Mouse (Mus musculus) limb, embryonic 10.5 days (tissue): ENCODE data around the gene Sprr4. TPM values are rescaled to one million over a fixed set of nuclear protein-coding genes. Genes with fewer than 3 reads are reported as not detected.
"Not testable (repeated sequence)": the region's sequence is repeated elsewhere in the genome, so short reads cannot be mapped to it uniquely, and the experiment has no call there.

Experiments
- DNase-seq: peaks from one replicate; pipeline ENCODE4 v3.0.0-alpha.2; 2017; ENCODE audit warnings: low spot score
- H3K27ac ChIP-seq: fragments of 300-500 bp; sonication (generic); 2 replicates; pipeline ENCODE4 v1.5.1; 2016; ENCODE audit warnings: mild to moderate bottlenecking
- H3K27me3 ChIP-seq: fragments of 300-500 bp; sonication (generic); 2 replicates; pipeline ENCODE4 v1.6.1; 2016; ENCODE audit warnings: low read depth, mild to moderate bottlenecking; ENCODE audit not compliant: poor library complexity, severe bottlenecking
- H3K36me3 ChIP-seq: fragments of 300-500 bp; sonication (generic); 2 replicates; pipeline ENCODE4 v1.6.1; 2016; ENCODE audit warnings: mild to moderate bottlenecking, moderate library complexity
- H3K4me1 ChIP-seq: fragments of 300-500 bp; sonication (generic); 2 replicates; pipeline ENCODE4 v1.6.1; 2016
- H3K4me3 ChIP-seq: fragments of 300-500 bp; sonication (generic); 2 replicates; pipeline ENCODE4 v1.5.1; 2016; ENCODE audit warnings: mild to moderate bottlenecking, moderate library complexity
- H3K9me3 ChIP-seq: fragments of 300-500 bp; sonication (generic); replicated peaks from 2 replicates; pipeline ENCODE4 v1.6.1; 2016; ENCODE audit warnings: mild to moderate bottlenecking
- WGBS: fragments of 180-500 bp; shearing (Covaris S2); methylation state at CpG from one replicate; pipeline ENCODE4 v1.1.7; 2016; 5-methylcytosine and 5-hydroxymethylcytosine counted together
- polyA plus RNA-seq: library from polyadenylated mRNA; unstranded; fragments of >200 nt; fragmentation: Nextera tagmentation; extraction: Ambion mirVana; gene quantifications from 2 replicates; pipeline ENCODE4 v1.2.1, GENCODE M21; 2016

Sprr4 gene
- not detected in 2 replicates for polyA plus RNA-seq

DNA sequence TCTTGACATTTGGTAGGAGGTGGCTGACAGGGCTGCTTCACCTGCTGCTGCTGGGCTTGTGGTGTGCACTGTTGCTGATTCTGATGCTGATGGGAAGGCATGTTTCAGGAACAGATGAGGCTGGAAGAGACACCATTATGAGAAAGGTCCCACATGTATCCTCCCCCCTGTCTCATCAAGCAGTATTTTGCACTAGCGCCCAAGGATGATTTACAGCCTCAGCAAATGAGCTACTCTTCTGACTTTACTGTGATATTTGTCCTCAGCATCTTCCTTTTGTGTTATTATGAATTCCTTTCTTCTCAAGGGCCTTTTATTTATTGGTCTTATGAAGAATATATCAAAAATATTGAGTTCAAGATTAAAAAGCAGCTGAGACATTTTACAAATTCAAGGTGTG, at the start of gene Sprr4:
Sprr4 (minus strand) TSS at position 101 of the 400 bp plus-strand sequence.
- Histone ChIP-seq H3K4me1 (no peaks in the 10 kb centered on the region), H3K36me3 (no peaks in the 10 kb centered on the region), H3K27ac (no peak within 1 kb of the TSS), H3K4me3 (no peak within 1 kb of the TSS), H3K9me3 (no peaks in the 10 kb centered on the region), H3K27me3 (no peaks in the 10 kb centered on the region)
- DNase-seq = no peak
- 100% methylated on average over 1 of the region's 1 CpGs for WGBS

DNA sequence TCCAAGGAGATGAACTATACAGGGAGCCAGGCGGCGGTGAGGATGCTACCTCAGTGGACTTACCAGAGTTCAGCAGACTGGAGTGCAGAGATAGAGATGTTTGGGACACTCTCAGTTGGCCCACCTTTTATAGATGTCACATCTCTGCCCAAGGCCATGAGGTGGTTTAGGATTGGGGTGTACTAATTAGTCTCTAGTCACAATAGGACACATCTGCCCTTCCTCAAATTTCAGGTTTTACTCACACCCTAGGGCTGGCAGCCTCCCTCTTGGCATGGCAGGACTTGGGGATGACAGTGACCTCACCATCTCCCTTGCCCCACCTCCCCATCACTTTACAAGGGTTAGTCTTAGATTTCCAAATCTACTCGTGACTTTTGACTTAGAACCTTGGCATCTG, 34.1 kb upstream of the Sprr4 start, which contains the start of gene 2310046K23Rik:
2310046K23Rik (minus strand) TSS at position 101 of the 400 bp plus-strand sequence.
- Histone ChIP-seq H3K36me3 (no peaks in the 10 kb centered on the region), H3K27me3 (no peaks in the 10 kb centered on the region), H3K4me1 (no peaks in the 10 kb centered on the region), H3K27ac (no peak within 1 kb of the TSS), H3K9me3 (no peaks in the 10 kb centered on the region), H3K4me3 (no peak within 1 kb of the TSS)
- WGBS = 92% methylated on average over 3 of the region's 3 CpGs
- DNase-seq = no peak

GRCm38 (mm10) chr3:92512325-92512724, 12.0 kb upstream of the Sprr4 start:
- no peak for DNase-seq
- no peaks in the 10 kb centered on the region for H3K27me3 ChIP-seq
- H3K27ac ChIP-seq = no peak overlapping the region
- H3K36me3 ChIP-seq = no peaks in the 10 kb centered on the region
- H3K4me1 ChIP-seq = no peaks in the 10 kb centered on the region
- no peaks in the 10 kb centered on the region for H3K9me3 ChIP-seq
- no peak overlapping the region for H3K4me3 ChIP-seq

DNA sequence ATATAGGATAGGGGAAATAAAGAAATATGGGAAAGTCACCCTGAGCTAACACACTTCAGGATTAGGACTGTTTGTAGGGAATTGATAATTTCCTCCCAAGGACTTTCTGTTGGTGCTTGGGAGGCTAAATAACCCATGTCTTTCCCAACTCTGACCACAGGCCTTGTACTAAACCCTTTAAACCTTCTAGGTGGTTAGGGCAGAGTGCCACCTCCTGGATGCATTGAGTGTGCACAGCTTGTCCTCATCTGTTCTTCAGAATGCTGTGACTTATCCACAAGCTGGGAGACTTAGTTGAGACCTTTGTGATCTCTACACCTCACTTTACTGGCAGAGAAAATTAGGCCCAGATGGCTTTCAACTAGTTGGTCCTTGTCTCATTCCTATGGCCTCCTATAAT, 10.5 kb upstream of the Sprr4 start:
- Histone ChIP-seq H3K4me3 (no peak overlapping the region), H3K27ac (no peak overlapping the region), H3K36me3 (no peaks in the 10 kb centered on the region), H3K27me3 (no peaks in the 10 kb centered on the region), H3K9me3 (no peaks in the 10 kb centered on the region), H3K4me1 (no peaks in the 10 kb centered on the region)
- DNase-seq = peak; percentile 35

DNA sequence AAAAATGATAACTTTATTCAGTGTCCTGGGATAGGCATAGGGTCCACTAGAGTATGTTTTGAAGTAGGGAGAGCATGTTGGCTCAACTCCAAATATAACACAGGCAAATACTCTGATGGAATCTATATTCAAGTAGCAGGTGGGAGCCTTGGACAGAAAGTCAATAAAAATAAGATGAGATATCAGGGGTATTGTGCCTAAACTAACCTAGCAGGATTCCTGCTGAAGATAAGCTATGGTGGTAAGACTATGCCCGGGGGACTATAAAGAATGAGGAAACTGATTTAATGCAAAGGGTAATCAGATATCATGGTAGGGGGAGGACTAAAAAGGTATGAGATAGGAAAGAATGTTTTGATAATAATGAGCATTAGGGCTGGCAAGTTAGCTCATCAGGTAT, 7.9 kb upstream of the Sprr4 start:
- H3K4me3 ChIP-seq = no peak overlapping the region
- H3K27me3 ChIP-seq = no peaks in the 10 kb centered on the region
- no peaks in the 10 kb centered on the region for H3K9me3 ChIP-seq
- DNase-seq = no peak
- no peaks in the 10 kb centered on the region for H3K36me3 ChIP-seq
- no peak overlapping the region for H3K27ac ChIP-seq
- 91% methylated on average over 1 of the region's 1 CpGs for WGBS
- no peaks in the 10 kb centered on the region for H3K4me1 ChIP-seq

DNA sequence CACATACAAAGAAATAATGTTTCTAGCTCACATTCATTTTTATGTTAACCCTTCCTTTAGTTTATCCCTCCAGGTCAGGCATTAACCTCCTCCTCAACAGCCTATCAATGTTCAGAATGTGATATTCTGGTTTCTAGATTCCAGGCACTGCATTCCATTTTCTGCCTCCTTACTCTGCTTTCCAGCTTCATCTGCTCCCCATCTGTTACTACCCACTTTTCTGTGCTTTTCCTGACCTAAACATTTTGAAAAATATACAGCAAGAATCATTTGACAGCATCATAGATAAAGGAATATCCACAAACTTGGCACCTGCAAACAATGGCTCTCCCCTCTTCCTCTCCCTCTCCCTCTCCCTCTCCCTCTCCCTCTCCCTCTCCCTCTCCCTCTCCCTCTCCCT, 3.2 kb upstream of the Sprr4 start:
- DNase-seq = no peak
- Histone ChIP-seq H3K4me1 (no peaks in the 10 kb centered on the region), H3K27ac (no peak overlapping the region), H3K9me3 (no peaks in the 10 kb centered on the region), H3K36me3 (no peaks in the 10 kb centered on the region), H3K4me3 (no peak overlapping the region), H3K27me3 (no peaks in the 10 kb centered on the region)

DNA sequence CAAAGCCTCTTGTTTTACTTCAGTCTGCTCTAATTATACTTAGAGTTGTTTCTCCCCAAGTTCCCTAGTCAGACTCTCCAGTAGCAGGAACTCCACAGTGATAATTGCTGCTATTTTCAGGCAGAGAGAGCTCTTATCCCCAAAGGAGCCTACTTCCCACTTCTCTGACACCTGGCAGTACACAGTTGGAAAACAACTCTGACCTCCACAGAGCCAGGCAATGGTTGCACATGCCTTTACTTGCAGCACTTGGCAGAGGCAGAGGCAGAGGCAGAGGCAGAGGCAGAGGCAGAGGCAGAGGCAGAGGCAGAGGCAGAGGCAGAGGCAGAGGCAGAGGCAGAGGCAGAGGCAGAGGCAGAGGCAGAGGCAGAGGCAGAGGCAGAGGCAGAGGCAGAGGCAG, 10.0 kb downstream of the Sprr4 start:
- not testable (repeated sequence) for H3K4me3 ChIP-seq, H3K4me1 ChIP-seq, H3K36me3 ChIP-seq, H3K27ac ChIP-seq, H3K27me3 ChIP-seq, H3K9me3 ChIP-seq, DNase-seq

DNA sequence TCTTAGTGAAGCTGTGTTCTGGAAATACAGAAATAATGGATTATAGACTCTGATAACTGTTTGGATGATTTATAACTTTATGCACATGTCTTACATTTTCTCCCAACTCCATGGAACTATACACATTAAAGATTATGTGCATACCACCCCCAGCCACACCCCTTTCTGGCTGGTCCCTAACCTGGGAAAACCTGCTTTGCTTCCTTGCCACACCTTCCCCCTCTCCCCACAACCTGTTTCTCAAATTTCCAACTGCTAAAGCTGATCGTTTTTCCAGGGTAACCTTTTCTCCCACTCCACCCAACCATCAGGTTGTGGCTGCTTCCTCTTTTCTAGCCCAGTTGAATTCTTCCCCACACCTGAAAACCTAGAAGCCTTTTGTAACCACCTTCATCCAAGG, 14.0 kb downstream of the Sprr4 start:
- DNase-seq = no peak
- 53% methylated on average over 1 of the region's 1 CpGs for WGBS
- H3K9me3 ChIP-seq = no peaks in the 10 kb centered on the region
- no peaks in the 10 kb centered on the region for H3K36me3 ChIP-seq
- no peak overlapping the region for H3K27ac ChIP-seq
- no peak overlapping the region for H3K4me3 ChIP-seq
- no peaks in the 10 kb centered on the region for H3K27me3 ChIP-seq
- no peaks in the 10 kb centered on the region for H3K4me1 ChIP-seq

GRCm38 (mm10) chr3:92485863-92486262, 14.4 kb downstream of the Sprr4 start, which contains the start of gene Sprr1a:
Gene Sprr1a, minus strand, starts transcription at chr3:92485895.
- DNase-seq = no peak
- H3K36me3 ChIP-seq = no peaks in the 10 kb centered on the region
- H3K9me3 ChIP-seq = no peaks in the 10 kb centered on the region
- H3K4me1 ChIP-seq = no peaks in the 10 kb centered on the region
- no peak within 1 kb of the TSS for H3K4me3 ChIP-seq
- H3K27ac ChIP-seq = no peak within 1 kb of the TSS
- no peaks in the 10 kb centered on the region for H3K27me3 ChIP-seq

DNA sequence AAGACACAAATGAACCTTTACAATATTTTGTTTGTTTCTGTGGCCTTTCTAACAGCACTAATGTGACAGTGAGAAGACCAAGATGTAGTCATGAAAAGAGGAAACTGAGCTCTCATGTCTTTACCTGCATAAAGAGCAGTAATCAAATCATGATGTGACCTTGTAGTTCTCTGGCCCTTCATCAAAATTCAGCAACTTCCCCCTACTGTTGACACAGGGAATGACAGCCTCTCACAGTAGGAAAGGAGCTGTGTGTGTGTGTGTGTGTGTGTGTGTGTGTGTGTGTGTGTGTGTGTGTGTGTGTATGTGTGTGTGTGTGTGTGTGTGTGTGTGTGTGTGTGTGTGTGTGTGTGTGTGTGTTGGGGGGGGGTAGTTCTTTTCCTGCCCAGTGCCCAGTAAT, 19.0 kb downstream of the Sprr4 start:
- not testable (repeated sequence) for DNase-seq, H3K36me3 ChIP-seq, H3K4me3 ChIP-seq, H3K9me3 ChIP-seq, H3K27me3 ChIP-seq, H3K27ac ChIP-seq, H3K4me1 ChIP-seq

GRCm38 (mm10) chr3:92470111-92470510, 30.2 kb downstream of the Sprr4 start:
- WGBS = 93% methylated on average over 2 of the region's 2 CpGs
- DNase-seq = no peak
- Histone ChIP-seq H3K36me3 (no peaks in the 10 kb centered on the region), H3K4me3 (no peak overlapping the region), H3K9me3 (no peaks in the 10 kb centered on the region), H3K4me1 (no peaks in the 10 kb centered on the region), H3K27ac (no peak overlapping the region), H3K27me3 (no peaks in the 10 kb centered on the region)

DNA sequence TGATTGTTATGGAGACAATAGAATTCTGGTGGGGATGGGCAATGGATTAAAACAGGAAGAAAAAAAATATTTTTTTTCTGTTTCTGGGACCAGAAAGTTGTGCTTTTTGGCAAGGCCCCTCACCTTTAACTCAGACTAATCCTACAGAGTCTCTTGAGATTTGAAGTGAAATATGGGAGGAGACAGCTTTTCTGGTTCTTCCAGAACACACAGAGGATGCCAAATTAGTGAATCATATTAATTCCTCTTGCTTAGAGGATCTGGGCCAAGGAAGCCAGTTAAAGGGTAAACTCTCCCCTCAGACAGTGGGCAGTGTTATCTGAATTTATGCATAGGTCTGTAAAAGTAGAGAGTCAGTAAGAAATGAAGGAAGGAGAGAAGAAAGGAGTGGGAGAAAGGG, 32.9 kb downstream of the Sprr4 start:
- DNase-seq = no peak
- no peaks in the 10 kb centered on the region for H3K27me3 ChIP-seq
- H3K4me3 ChIP-seq = no peak overlapping the region
- no peak overlapping the region for H3K27ac ChIP-seq
- H3K36me3 ChIP-seq = no peaks in the 10 kb centered on the region
- no peaks in the 10 kb centered on the region for H3K9me3 ChIP-seq
- H3K4me1 ChIP-seq = no peaks in the 10 kb centered on the region

DNA sequence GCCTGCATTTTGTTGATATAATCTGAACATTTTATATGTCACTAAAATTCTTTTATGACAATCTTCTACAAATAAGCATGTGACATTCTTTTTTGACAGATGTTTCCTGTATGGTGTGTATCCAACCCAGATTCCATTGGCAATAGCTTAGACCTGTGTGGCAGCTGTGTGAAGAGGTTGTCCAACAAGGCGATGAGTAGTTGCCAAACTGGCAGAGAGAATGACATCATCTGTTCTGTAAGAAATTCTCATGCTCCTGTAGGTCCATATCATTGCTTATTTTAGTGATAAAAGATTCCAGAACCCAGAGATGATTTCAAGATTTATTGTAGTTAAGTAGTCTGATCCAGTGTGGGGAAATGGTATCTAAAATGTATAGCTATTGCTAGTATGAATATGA, 33.7 kb downstream of the Sprr4 start:
- Histone ChIP-seq H3K9me3 (no peaks in the 10 kb centered on the region), H3K27ac (no peak overlapping the region), H3K36me3 (no peaks in the 10 kb centered on the region), H3K27me3 (no peaks in the 10 kb centered on the region), H3K4me1 (no peaks in the 10 kb centered on the region), H3K4me3 (no peak overlapping the region)
- no peak for DNase-seq
- WGBS = 96% methylated on average over 1 of the region's 1 CpGs

DNA sequence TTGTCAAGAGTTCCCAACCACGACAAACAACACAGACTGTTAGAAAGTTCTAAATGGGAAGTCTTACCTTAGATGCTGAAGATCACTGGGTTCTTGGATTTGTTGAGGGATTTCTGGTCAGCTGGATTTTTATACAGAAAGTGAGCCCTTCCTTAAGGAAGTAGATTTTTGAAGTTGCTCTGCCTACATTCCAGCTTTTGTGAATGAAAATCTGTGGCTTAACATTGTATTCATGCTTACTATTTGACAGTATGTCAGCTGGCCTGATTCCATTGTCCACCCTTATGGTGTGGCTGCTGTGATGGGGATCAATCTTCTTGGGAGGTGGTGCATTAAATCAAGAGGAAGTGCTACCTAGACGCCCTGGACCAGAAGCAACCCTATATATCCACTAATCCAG, 41.7 kb downstream of the Sprr4 start, which contains the start of gene Sprr3:
Sprr3 (minus strand) TSS at position 101 of the 400 bp plus-strand sequence.
- Histone ChIP-seq H3K27ac (no peak within 1 kb of the TSS), H3K4me1 (no peaks in the 10 kb centered on the region), H3K9me3 (no peaks in the 10 kb centered on the region), H3K36me3 (no peaks in the 10 kb centered on the region), H3K27me3 (no peaks in the 10 kb centered on the region), H3K4me3 (no peak within 1 kb of the TSS)
- 75% methylated on average over 2 of the region's 2 CpGs for WGBS
- DNase-seq = no peak
